8 mouse cellular contexts compared by ENCODE assay signal in the genomic region with DNA sequence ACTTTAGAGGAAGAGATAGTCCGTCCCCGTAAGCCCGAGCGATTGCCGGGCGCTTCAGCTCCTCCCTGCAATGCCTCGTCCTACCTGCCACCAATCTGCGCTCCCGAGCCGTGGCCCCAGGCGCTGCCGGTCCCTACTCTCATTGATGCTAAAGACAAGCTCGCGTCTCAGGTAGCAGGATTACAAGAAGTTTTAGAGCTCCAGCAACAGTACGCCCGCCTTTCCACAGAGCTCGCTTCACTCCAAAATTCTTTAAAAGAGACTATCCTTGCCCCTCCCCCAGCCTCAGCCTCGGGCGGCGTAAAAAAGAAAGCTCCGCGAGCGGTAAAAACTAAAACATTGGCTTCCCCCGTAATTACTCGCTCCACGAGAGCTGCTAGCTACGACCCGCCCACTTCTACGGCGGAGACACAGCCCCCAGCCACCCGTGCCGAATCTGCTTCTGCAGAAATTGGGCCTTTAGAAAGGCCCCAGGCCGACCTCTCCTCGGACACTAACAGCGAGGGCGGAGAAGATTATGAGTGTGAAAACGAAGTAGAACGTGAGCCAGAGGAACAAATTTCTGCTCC. TPM values are rescaled to one million over a fixed set of nuclear protein-coding genes. Genes with fewer than 3 reads are reported as not detected.
DNase-seq lines count a peak whose midpoint lies in the region; ATAC-seq lines count a peak whose summit lies in the region.

No protein-coding gene starts in this region.

- under 1% methylated on average over 38 of the region's 38 CpGs for WGBS in intestine, embryonic 14.5 days
- WGBS in limb, embryonic 10.5 days: under 1% methylated on average over 38 of the region's 38 CpGs
- WGBS in midbrain, embryonic 11.5 days: under 1% methylated on average over 38 of the region's 38 CpGs

- DNase-seq in left cerebral cortex, adult 18-20 months (ENCODE audit: low spot score in 2 of 2): peak; percentile 19 to 24
- DNase-seq in left cerebral cortex, adult 11 months (ENCODE audit: low spot score): no peak
- DNase-seq in embryo, embryonic 10.5 days (ENCODE audit: low spot score): peak; percentile 83
- DNase-seq in gastrocnemius, postnatal 36 days: peak; percentile 33 to 44
- peak; percentile 89 for DNase-seq in intestine, embryonic 14.5 days (ENCODE audit: low spot score)
- peak; percentile 82 for DNase-seq in limb, embryonic 10.5 days (ENCODE audit: low spot score)
- DNase-seq in midbrain, embryonic 11.5 days (ENCODE audit: low spot score, missing footprints): peak; percentile 96
- peak; percentile 19 for DNase-seq in skeletal muscle tissue, adult 2 months (ENCODE audit: low read depth, low spot score)

- peak overlapping the region; percentile 63 for H3K4me3 ChIP-seq in intestine, embryonic 14.5 days (ENCODE audit: low read depth, low read length)
- H3K4me3 ChIP-seq in limb, embryonic 10.5 days: peak overlapping the region; percentile 63
- H3K4me3 ChIP-seq in midbrain, embryonic 11.5 days (ENCODE audit: low read depth, low read length): peak overlapping the region; percentile 40

- H3K4me1 ChIP-seq in intestine, embryonic 14.5 days (replicated peaks; ENCODE audit: control insufficient read depth, insufficient read depth, low read length): 0 out of 2 replicates have a peak, but pooled peaks cover 7% of the 10 kb centered on the region
- peaks cover 13% of the 10 kb centered on the region for H3K4me1 ChIP-seq in limb, embryonic 10.5 days
- no peaks in the 10 kb centered on the region for H3K4me1 ChIP-seq in midbrain, embryonic 11.5 days (ENCODE audit: control insufficient read depth, insufficient read depth, low read length)

- peak overlapping the region; percentile 82 for H3K9ac ChIP-seq in intestine, embryonic 14.5 days (ENCODE audit: low read length)
- H3K9ac ChIP-seq in midbrain, embryonic 11.5 days (ENCODE audit: low read length): peak overlapping the region; percentile 73

- H3K27me3 ChIP-seq in intestine, embryonic 14.5 days (replicated peaks; ENCODE audit: control insufficient read depth, insufficient read depth, low read length): no peaks in the 10 kb centered on the region
- H3K27me3 ChIP-seq in limb, embryonic 10.5 days (ENCODE audit: low read depth, poor library complexity, severe bottlenecking): peaks cover 27% of the 10 kb centered on the region
- no peaks in the 10 kb centered on the region; the same call in 1 of the 2 replicates for H3K27me3 ChIP-seq in midbrain, embryonic 11.5 days (ENCODE audit: control insufficient read depth, insufficient read depth, low read length)

- no peaks in the 10 kb centered on the region for H3K9me3 ChIP-seq in intestine, embryonic 14.5 days (ENCODE audit: control insufficient read depth, low read length)
- no peaks in the 10 kb centered on the region for H3K9me3 ChIP-seq in limb, embryonic 10.5 days (replicated peaks)
- no peaks in the 10 kb centered on the region for H3K9me3 ChIP-seq in midbrain, embryonic 11.5 days (ENCODE audit: control insufficient read depth, low read length)

- ATAC-seq in intestine, embryonic 14.5 days (replicated peaks; ENCODE audit: low FRiP score, low TSS enrichment, low read depth): peak; percentile 79
- peak; percentile 76 for ATAC-seq in midbrain, embryonic 11.5 days (ENCODE audit: low FRiP score)

- no peaks in the 10 kb centered on the region for H3K36me3 ChIP-seq in intestine, embryonic 14.5 days (ENCODE audit: control insufficient read depth, insufficient read depth, low read length)
- no peaks in the 10 kb centered on the region for H3K36me3 ChIP-seq in limb, embryonic 10.5 days
- H3K36me3 ChIP-seq in midbrain, embryonic 11.5 days (ENCODE audit: control insufficient read depth, insufficient read depth, low read length): no peaks in the 10 kb centered on the region

- peak overlapping the region; percentile 93 for H3K4me2 ChIP-seq in intestine, embryonic 14.5 days (ENCODE audit: low read length)
- peak overlapping the region; percentile 76 for H3K4me2 ChIP-seq in midbrain, embryonic 11.5 days

- H3K27ac ChIP-seq in intestine, embryonic 14.5 days (ENCODE audit: low read depth): peak overlapping the region; percentile 94
- peak overlapping the region; percentile 87 for H3K27ac ChIP-seq in limb, embryonic 10.5 days
- H3K27ac ChIP-seq in midbrain, embryonic 11.5 days (ENCODE audit: low read depth, low read length): peak overlapping the region; percentile 35; the same call in 1 of the 2 replicates

- intact Hi-C loops in gastrocnemius, postnatal 36 days (cut with DNase I): no loop called here

RNA-seq across cellular contexts. Expression of a gene that starts 9.9 kb away (rescaled TPM):
- not detected for total RNA-seq in left cerebral cortex, adult 18-20 months (2021)
- not detected for total RNA-seq in gastrocnemius, postnatal 36 days (2021)
- polyA plus RNA-seq in intestine, embryonic 14.5 days (2014; fragmentation: Nextera tagmentation; extraction: Ambion mirVana): not detected in 2 replicates
- polyA plus RNA-seq in limb, embryonic 10.5 days (2016; fragmentation: Nextera tagmentation; extraction: Ambion mirVana): not detected in 2 replicates
- polyA plus RNA-seq in midbrain, embryonic 11.5 days (2014; fragmentation: Nextera tagmentation; extraction: Ambion mirVana): not detected in 2 replicates

RNA-seq across cellular contexts. Expression of a gene that starts 12.8 kb away (rescaled TPM):
- total RNA-seq in left cerebral cortex, adult 18-20 months (2021): not detected
- total RNA-seq in gastrocnemius, postnatal 36 days (2021): not detected
- 0.42 TPM in 1 of 2 replicates, not detected in the other for polyA plus RNA-seq in intestine, embryonic 14.5 days (2014; fragmentation: Nextera tagmentation; extraction: Ambion mirVana)
- not detected in 2 replicates for polyA plus RNA-seq in limb, embryonic 10.5 days (2016; fragmentation: Nextera tagmentation; extraction: Ambion mirVana)
- not detected in 2 replicates for polyA plus RNA-seq in midbrain, embryonic 11.5 days (2014; fragmentation: Nextera tagmentation; extraction: Ambion mirVana)

RNA-seq across cellular contexts. Expression of a gene that starts 19.2 kb away (rescaled TPM):
- not detected for total RNA-seq in left cerebral cortex, adult 18-20 months (2021)
- total RNA-seq in gastrocnemius, postnatal 36 days (2021): not detected
- polyA plus RNA-seq in intestine, embryonic 14.5 days (2014; fragmentation: Nextera tagmentation; extraction: Ambion mirVana): not detected in 2 replicates
- not detected in 2 replicates for polyA plus RNA-seq in limb, embryonic 10.5 days (2016; fragmentation: Nextera tagmentation; extraction: Ambion mirVana)
- polyA plus RNA-seq in midbrain, embryonic 11.5 days (2014; fragmentation: Nextera tagmentation; extraction: Ambion mirVana): not detected in 2 replicates

RNA-seq across cellular contexts. Expression of a gene that starts 26.0 kb away (rescaled TPM):
- not detected for total RNA-seq in left cerebral cortex, adult 18-20 months (2021)
- not detected for total RNA-seq in gastrocnemius, postnatal 36 days (2021)
- polyA plus RNA-seq in intestine, embryonic 14.5 days (2014; fragmentation: Nextera tagmentation; extraction: Ambion mirVana): not detected in 2 replicates
- not detected in 2 replicates for polyA plus RNA-seq in limb, embryonic 10.5 days (2016; fragmentation: Nextera tagmentation; extraction: Ambion mirVana)
- polyA plus RNA-seq in midbrain, embryonic 11.5 days (2014; fragmentation: Nextera tagmentation; extraction: Ambion mirVana): not detected in 2 replicates

RNA-seq across cellular contexts. Expression of a gene that starts 43.2 kb away (rescaled TPM):
- not detected for total RNA-seq in left cerebral cortex, adult 18-20 months (2021)
- total RNA-seq in gastrocnemius, postnatal 36 days (2021): not detected
- not detected in 2 replicates for polyA plus RNA-seq in intestine, embryonic 14.5 days (2014; fragmentation: Nextera tagmentation; extraction: Ambion mirVana)
- not detected in 2 replicates for polyA plus RNA-seq in limb, embryonic 10.5 days (2016; fragmentation: Nextera tagmentation; extraction: Ambion mirVana)
- polyA plus RNA-seq in midbrain, embryonic 11.5 days (2014; fragmentation: Nextera tagmentation; extraction: Ambion mirVana): not detected in 2 replicates

Comparison
In these comparisons a context has a peak if more than half of its experiments do, and no peak if none do; other contexts are left out.
1. H3K27ac ChIP-seq: peak in every context shown above with its lines; median percentile 94 in intestine, embryonic 14.5 days; 87 in limb, embryonic 10.5 days; 35 in midbrain, embryonic 11.5 days.